Mouse (Mus musculus): Measurements from ENCODE around the gene Rgs10. TPM values are rescaled to one million over a fixed set of nuclear protein-coding genes. Genes with fewer than 3 reads are reported as not detected.
"Not testable (repeated sequence)": the region's sequence is repeated elsewhere in the genome, so short reads cannot be mapped to it uniquely, and the experiment has no call there.

The Rgs10 gene
- total RNA-seq, 2 experiments from 2014 or later = 37.1 to 43.2 TPM

DNA sequence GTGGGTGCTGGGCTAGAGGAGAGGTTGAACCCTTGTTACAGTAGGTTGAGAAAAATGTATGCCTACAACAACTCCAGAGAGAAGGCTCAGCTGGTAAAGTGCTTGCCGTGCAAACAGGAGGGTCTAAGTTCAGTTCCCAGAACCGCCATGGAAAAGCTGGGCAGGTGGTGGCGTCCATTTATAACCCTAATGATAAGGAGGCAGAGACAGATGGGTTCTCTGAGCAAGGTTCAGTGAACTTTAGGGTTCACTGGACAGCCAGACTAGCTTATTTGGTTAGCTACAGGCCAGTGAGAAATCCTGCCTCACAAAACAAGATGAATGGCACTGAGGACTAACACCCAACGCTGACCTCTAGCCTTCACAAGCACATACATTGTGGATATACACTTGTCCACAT is 68.8 kb downstream of the Rgs10 start:
- ATAC-seq (replicated peaks; ENCODE audit: low FRiP score, poor library complexity, severe bottlenecking) = no peak

GRCm38 (mm10) chr7:128348608-128349007 is 70.0 kb downstream of the Rgs10 start:
- no peak for ATAC-seq (replicated peaks; ENCODE audit: low FRiP score, poor library complexity, severe bottlenecking)

- ATAC-seq (replicated peaks; ENCODE audit: low FRiP score, poor library complexity, severe bottlenecking) = no peak
These were observed 71.6 kb downstream of the Rgs10 start for GRCm38 (mm10) chr7:128346991-128347390.

DNA sequence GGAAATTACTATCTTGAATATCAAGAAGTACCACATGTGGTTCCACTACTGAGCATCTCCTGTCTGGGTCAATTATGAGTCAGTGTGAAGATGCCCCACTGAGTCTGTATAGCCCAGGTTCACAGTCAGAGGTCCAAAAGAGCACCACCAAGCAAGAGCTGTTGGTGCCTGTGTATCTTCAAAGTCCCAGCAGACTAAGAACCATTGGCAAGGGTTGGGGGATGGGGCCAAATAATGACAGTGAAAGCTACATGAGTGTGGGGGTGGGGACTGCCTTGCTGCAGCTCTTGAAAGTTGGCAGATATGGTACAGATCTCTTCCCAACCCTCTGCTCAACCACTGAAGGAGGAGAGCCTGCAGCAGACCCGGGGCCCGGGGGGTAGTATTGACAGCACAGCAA is 72.0 kb downstream of the Rgs10 start:
- ATAC-seq (replicated peaks; ENCODE audit: low FRiP score, poor library complexity, severe bottlenecking) = no peak

GRCm38 (mm10) chr7:128345691-128346090 is 72.9 kb downstream of the Rgs10 start:
- ATAC-seq (replicated peaks; ENCODE audit: low FRiP score, poor library complexity, severe bottlenecking) = no peak

DNA sequence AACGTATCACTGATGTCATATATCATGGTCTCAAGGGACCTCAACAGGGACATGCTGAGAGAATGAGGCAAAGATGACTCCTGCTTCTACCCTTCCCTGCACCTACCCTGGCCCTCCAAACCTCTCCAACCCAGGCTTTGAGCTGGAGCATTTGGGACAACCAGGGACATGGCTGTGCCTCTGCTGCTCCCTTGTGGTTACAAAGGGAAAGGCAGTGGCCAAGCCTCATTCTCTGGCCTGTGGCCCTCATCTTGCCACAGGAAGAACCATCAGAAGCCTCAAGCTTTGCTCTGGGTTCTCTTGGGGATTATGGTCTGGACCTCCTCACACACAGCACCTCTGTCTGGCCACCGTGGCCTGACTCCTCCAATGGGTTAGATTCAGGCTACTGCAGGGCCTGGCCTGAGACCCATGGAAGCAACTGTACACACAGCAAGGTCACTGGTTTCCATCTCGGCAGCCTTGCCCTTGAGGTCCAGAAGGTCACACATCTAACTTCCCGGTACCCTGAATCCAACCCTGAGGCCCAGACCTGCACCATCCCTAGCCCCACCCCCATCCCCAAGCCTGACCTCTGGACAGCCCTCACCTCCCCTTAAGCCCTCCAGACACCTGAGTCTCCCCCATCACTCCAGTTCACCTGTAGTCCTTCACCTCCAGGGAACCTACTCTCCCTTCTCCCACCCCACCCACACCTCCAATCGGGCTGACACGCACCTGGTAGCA is 73.5 kb downstream of the Rgs10 start:
- peak; percentile 93 for ATAC-seq (replicated peaks; ENCODE audit: low FRiP score, poor library complexity, severe bottlenecking)

DNA sequence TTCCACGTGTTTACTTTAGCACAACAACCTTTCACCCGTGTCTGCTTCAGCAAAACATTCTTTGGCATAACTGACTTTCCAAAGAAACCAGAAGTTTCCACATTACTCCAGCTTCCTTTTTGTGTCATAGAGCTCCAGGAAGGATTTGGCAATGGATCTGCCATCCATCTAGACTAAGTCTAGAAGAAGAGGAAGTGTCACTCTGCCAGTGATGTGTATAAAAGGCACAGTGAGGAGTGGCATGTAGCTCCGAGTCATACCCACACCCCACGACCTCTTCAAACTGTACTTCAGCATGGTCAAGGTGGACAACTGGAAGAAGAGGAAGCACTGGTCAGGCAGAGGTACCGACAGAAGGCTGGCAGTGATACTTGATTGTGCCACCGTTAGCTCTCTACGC is 74.1 kb downstream of the Rgs10 start:
- no peak for ATAC-seq (replicated peaks; ENCODE audit: low FRiP score, poor library complexity, severe bottlenecking)

GRCm38 (mm10) chr7:128342691-128343090 is 75.9 kb downstream of the Rgs10 start:
- ATAC-seq (replicated peaks; ENCODE audit: low FRiP score, poor library complexity, severe bottlenecking) = not testable (repeated sequence)

DNA sequence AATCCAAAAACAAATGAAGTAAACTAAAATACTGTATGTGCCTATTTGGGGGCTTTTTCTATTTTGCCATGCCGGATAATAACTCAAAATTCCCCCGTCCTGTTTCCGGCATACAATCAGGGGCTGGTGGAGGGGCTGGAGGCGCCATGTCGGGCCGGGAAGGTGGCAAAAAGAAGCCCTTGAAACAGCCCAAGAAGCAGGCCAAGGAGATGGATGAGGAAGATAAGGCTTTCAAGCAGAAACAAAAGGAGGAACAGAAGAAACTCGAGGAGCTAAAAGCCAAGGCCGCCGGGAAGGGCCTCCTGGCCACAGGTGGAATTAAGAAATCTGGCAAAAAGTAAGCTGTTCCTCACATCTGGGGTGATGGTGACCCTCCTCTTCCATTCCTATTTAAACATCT is 78.2 kb downstream of the Rgs10 start:
- not testable (repeated sequence) for ATAC-seq (replicated peaks; ENCODE audit: low FRiP score, poor library complexity, severe bottlenecking)

GRCm38 (mm10) chr7:128332896-128333295 is 85.7 kb downstream of the Rgs10 start:
- no peak for ATAC-seq (replicated peaks; ENCODE audit: low FRiP score, poor library complexity, severe bottlenecking)

- no peak for ATAC-seq (replicated peaks; ENCODE audit: low FRiP score, poor library complexity, severe bottlenecking)
These were observed 87.6 kb downstream of the Rgs10 start for GRCm38 (mm10) chr7:128330981-128331380.

- no peak for ATAC-seq (replicated peaks; ENCODE audit: low FRiP score, poor library complexity, severe bottlenecking)
These were observed 93.6 kb downstream of the Rgs10 start for GRCm38 (mm10) chr7:128324977-128325376.

Other genes with a start within 250 kb of the Rgs10 start
- 3.4 TPM in 1 of 2 replicates, not detected in the other for gene Cox6a2, start 212.4 kb downstream of the Rgs10 start, total RNA-seq (2015; ENCODE audit: low replicate concordance)
- not detected in 2 replicates for gene Cox6a2, start 212.4 kb downstream of the Rgs10 start, total RNA-seq (2017; ENCODE audit: low replicate concordance)
- 3.4 and 4.7 TPM in 2 replicates for gene Armc5, start 181.4 kb downstream of the Rgs10 start, total RNA-seq (2015; ENCODE audit: low replicate concordance)
- gene Armc5, start 181.4 kb downstream of the Rgs10 start, total RNA-seq (2017; ENCODE audit: low replicate concordance) = 3.1 and 4.5 TPM in 2 replicates
- gene 9130023H24Rik, start 180.7 kb downstream of the Rgs10 start, total RNA-seq (2015; ENCODE audit: low replicate concordance) = 3.6 and 5.9 TPM in 2 replicates
- 2.6 and 2.8 TPM in 2 replicates for gene 9130023H24Rik, start 180.7 kb downstream of the Rgs10 start, total RNA-seq (2017; ENCODE audit: low replicate concordance)
- 0.84 and 1.4 TPM in 2 replicates for gene Tgfb1i1, start 171.9 kb downstream of the Rgs10 start, total RNA-seq (2015; ENCODE audit: low replicate concordance)
- 0.51 TPM in 1 of 2 replicates, not detected in the other for gene Tgfb1i1, start 171.9 kb downstream of the Rgs10 start, total RNA-seq (2017; ENCODE audit: low replicate concordance)
- gene Slc5a2, start 153.1 kb downstream of the Rgs10 start, total RNA-seq (2015; ENCODE audit: low replicate concordance) = 2.5 TPM in 1 of 2 replicates, not detected in the other
- gene Slc5a2, start 153.1 kb downstream of the Rgs10 start, total RNA-seq (2017; ENCODE audit: low replicate concordance) = 1.3 TPM in 1 of 2 replicates, not detected in the other
- 90.5 and 137 TPM in 2 replicates for gene BC017158, start 120.6 kb downstream of the Rgs10 start, total RNA-seq (2015; ENCODE audit: low replicate concordance)
- gene BC017158, start 120.6 kb downstream of the Rgs10 start, total RNA-seq (2017; ENCODE audit: low replicate concordance) = 85.2 and 107 TPM in 2 replicates
- gene Tial1, start 43.0 kb upstream of the Rgs10 start, total RNA-seq (2015; ENCODE audit: low replicate concordance) = 249 and 259 TPM in 2 replicates
- gene Tial1, start 43.0 kb upstream of the Rgs10 start, total RNA-seq (2017; ENCODE audit: low replicate concordance) = 89.1 and 150 TPM in 2 replicates
- gene Bag3, start 104.9 kb upstream of the Rgs10 start, total RNA-seq (2015; ENCODE audit: low replicate concordance) = 1.4 and 2.9 TPM in 2 replicates
- 0.38 and 2.2 TPM in 2 replicates for gene Bag3, start 104.9 kb upstream of the Rgs10 start, total RNA-seq (2017; ENCODE audit: low replicate concordance)
- gene Inpp5f, start 192.6 kb upstream of the Rgs10 start, total RNA-seq (2015; ENCODE audit: low replicate concordance) = 1.8 and 3.8 TPM in 2 replicates
- 1.0 and 2.2 TPM in 2 replicates for gene Inpp5f, start 192.6 kb upstream of the Rgs10 start, total RNA-seq (2017; ENCODE audit: low replicate concordance)

Measured in erythroid progenitor cell, adult 5-6 weeks (primary cell).